Mouse (Mus musculus) frontal cortex, postnatal 10 days (tissue): ENCODE data around the gene Snx5.

ENCODE experiments used
- DNase-seq, 2 experiments: peaks; one replicate each; pipeline ENCODE4 v3.0.0; 2022; ENCODE audit warnings: low spot score in 2 of 2, mixed read lengths in 1 of 2

Gene Snx5

GRCm38 (mm10) chr2:144270507-144271420, at the start of gene Snx5, which contains the start of gene Mgme1:
Snx5 (minus strand) TSS chr2:144270906.
Mgme1 (plus strand) TSS chr2:144270663.
- peak; percentile 91 to 95 for DNase-seq

- DNase-seq = no peak
These were observed 40.7 kb upstream of the Snx5 start for GRCm38 (mm10) chr2:144311372-144311771.

- DNase-seq = no peak
These were observed 39.6 kb upstream of the Snx5 start for GRCm38 (mm10) chr2:144310273-144310672.

- DNase-seq = no peak
These were observed 37.9 kb upstream of the Snx5 start for GRCm38 (mm10) chr2:144308561-144308960.

- DNase-seq = no peak
These were observed 35.1 kb upstream of the Snx5 start for GRCm38 (mm10) chr2:144305721-144306294.

- DNase-seq = no peak
These were observed 30.4 kb upstream of the Snx5 start for GRCm38 (mm10) chr2:144301101-144301500.

- DNase-seq = no peak
These were observed 29.3 kb upstream of the Snx5 start for GRCm38 (mm10) chr2:144299749-144300669.

- no peak for DNase-seq
These were observed 24.5 kb upstream of the Snx5 start for GRCm38 (mm10) chr2:144295145-144295735.

GRCm38 (mm10) chr2:144291600-144292305, 21.0 kb upstream of the Snx5 start:
- peak; percentile 32 to 69 for DNase-seq

- no peak for DNase-seq
These were observed 19.6 kb upstream of the Snx5 start for GRCm38 (mm10) chr2:144290321-144290720.

GRCm38 (mm10) chr2:144281417-144281816, 10.7 kb upstream of the Snx5 start:
- no peak for DNase-seq

- no peak for DNase-seq
These were observed 9.9 kb upstream of the Snx5 start for GRCm38 (mm10) chr2:144280568-144280967.

GRCm38 (mm10) chr2:144279742-144280141, 9.0 kb upstream of the Snx5 start:
- DNase-seq = no peak

- no peak for DNase-seq
These were observed 6.2 kb upstream of the Snx5 start for GRCm38 (mm10) chr2:144276885-144277284.

GRCm38 (mm10) chr2:144274741-144275140, 4.0 kb upstream of the Snx5 start:
- DNase-seq = no peak

- no peak for DNase-seq
These were observed 1.4 kb upstream of the Snx5 start for GRCm38 (mm10) chr2:144272088-144272487.

- no peak for DNase-seq
These were observed 829 bp downstream of the Snx5 start for GRCm38 (mm10) chr2:144269679-144270475.

GRCm38 (mm10) chr2:144269306-144269650, 1.4 kb downstream of the Snx5 start:
- DNase-seq = no peak

GRCm38 (mm10) chr2:144268446-144269305, 2.0 kb downstream of the Snx5 start:
- DNase-seq = no peak
